Mouse (Mus musculus) E14TG2a.4 (cell line): ENCODE results near the gene Dhtkd1.

ENCODE experiments used
- CTCF ChIP-seq: conservative IDR thresholded peaks from 2 replicates; pipeline ENCODE4 v1.5.1; 2014; ENCODE audit warnings: low read length
- POU5F1 ChIP-seq: IDR thresholded peaks from 2 replicates; pipeline ENCODE4 v1.6.1; 2014; ENCODE audit warnings: low read length, borderline replicate concordance

DNA sequence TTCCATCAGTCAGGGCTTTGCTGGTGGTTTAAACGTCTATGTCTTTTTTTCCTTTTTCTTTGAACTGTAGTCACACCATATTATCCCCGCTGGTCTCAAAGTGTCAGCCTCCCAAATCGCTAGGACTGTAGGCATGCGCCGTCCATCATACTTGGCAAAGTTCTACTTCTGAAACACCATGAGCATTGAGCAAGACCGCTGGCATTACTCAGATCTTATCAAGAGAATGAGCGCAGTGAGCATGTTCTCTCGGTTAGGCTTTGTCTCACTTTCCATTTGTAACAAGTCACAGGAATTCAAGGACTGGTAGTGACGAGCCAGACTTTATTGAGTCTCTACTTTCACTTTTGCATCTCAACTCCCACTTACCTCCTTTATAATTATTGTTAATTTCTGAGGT lies 91.5 kb downstream of the Dhtkd1 start:
- no peak for TF ChIP-seq CTCF
- no peak for TF ChIP-seq POU5F1
